Mouse (Mus musculus) embryonic facial prominence, embryonic 13.5 days (tissue): ENCODE data around the gene Arfip1. TPM values are rescaled to one million over a fixed set of nuclear protein-coding genes. Genes with fewer than 3 reads are reported as not detected.

Experiments used
- ATAC-seq: fragments of 200-750 bp; cut with Nextera tagmentation; 2 replicates; pipeline ENCODE4 v1.8.0; 2017; ENCODE audit warnings: low read depth; ENCODE audit not compliant: insufficient number of reproducible peaks, insufficient read depth, low FRiP score, low TSS enrichment
- H3K27ac ChIP-seq: fragments of 300-500 bp; sonication (generic); 2 replicates; pipeline ENCODE4 v1.5.1; 2015; ENCODE audit warnings: moderate library complexity, mild to moderate bottlenecking, inconsistent platforms
- H3K27me3 ChIP-seq: fragments of 300-500 bp; sonication (generic); 2 replicates; pipeline ENCODE4 v1.6.1; 2015; ENCODE audit warnings: mild to moderate bottlenecking, inconsistent platforms
- H3K36me3 ChIP-seq: fragments of 300-500 bp; sonication (generic); 2 replicates; pipeline ENCODE4 v1.6.1; 2015; ENCODE audit warnings: mild to moderate bottlenecking, inconsistent platforms
- H3K4me1 ChIP-seq: fragments of 300-500 bp; sonication (generic); 2 replicates; pipeline ENCODE4 v1.6.1; 2015; ENCODE audit warnings: inconsistent platforms
- H3K4me2 ChIP-seq: fragments of 300-500 bp; sonication (generic); 2 replicates; pipeline ENCODE4 v1.6.1; 2015; ENCODE audit warnings: moderate library complexity, mild to moderate bottlenecking, inconsistent platforms
- H3K4me3 ChIP-seq: fragments of 300-500 bp; sonication (generic); 2 replicates; pipeline ENCODE4 v1.5.1; 2015; ENCODE audit warnings: mild to moderate bottlenecking, inconsistent platforms
- H3K9ac ChIP-seq: fragments of 300-500 bp; sonication (generic); 2 replicates; pipeline ENCODE4 v1.6.1; 2015; ENCODE audit warnings: mild to moderate bottlenecking, inconsistent platforms
- H3K9me3 ChIP-seq: fragments of 300-500 bp; sonication (generic); 2 replicates; pipeline ENCODE4 v1.6.1; 2016; ENCODE audit warnings: inconsistent platforms
- WGBS: fragments of 180-500 bp; shearing (Covaris S2); methylation state at CpG from one replicate; pipeline ENCODE4 v1.1.7; 2015; ENCODE audit warnings: mixed read lengths; 5-methylcytosine and 5-hydroxymethylcytosine counted together
- polyA plus RNA-seq: library from polyadenylated mRNA; unstranded; fragments of >200 nt; fragmentation: Nextera tagmentation; extraction: Ambion mirVana; gene quantifications from 2 replicates; pipeline ENCODE4 v1.2.1, GENCODE M21; 2015

Gene Arfip1
- polyA plus RNA-seq, 1 experiment from 2014 or later: 42.5 TPM

DNA sequence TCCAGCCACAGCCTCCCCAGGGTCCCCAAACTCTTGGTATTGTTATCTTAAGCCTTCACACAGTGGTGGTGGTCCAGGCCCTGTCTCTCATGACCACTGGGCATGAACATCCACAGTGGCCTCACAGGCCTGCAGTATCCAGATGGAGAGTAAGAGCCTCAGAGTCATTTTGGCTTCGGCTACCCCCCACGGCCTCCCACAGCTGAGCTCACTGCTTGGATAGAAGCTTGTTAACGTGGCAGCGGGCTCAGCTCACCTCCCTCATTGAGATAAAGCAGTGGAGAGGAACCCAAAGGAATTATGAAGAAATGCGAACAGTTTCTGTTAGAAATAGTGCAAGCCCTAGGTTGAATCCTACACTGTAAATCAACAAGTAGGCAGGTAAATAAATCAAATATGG lies 134.6 kb downstream of the Arfip1 start:
- Histone ChIP-seq H3K36me3 (no peaks in the 10 kb centered on the region), H3K4me2 (no peak overlapping the region), H3K27ac (no peak overlapping the region), H3K4me1 (peaks cover 13% of the 10 kb centered on the region; the same call in 1 of the 2 replicates), H3K9me3 (no peaks in the 10 kb centered on the region), H3K4me3 (no peak overlapping the region), H3K9ac (no peak overlapping the region), H3K27me3 (peaks cover 13% of the 10 kb centered on the region; the same call in 1 of the 2 replicates)
- 74% methylated on average over 5 of the region's 5 CpGs for WGBS
- no peak for ATAC-seq

Other genes with a start within 250 kb of the Arfip1 start
- gene Fhdc1, start 102.2 kb downstream of the Arfip1 start, polyA plus RNA-seq: 5.9 and 6.1 TPM in 2 replicates
- gene Tigd4, start 10.9 kb upstream of the Arfip1 start, polyA plus RNA-seq: 0.10 and 0.27 TPM in 2 replicates
- gene Tmem154, start 83.6 kb upstream of the Arfip1 start, polyA plus RNA-seq: 2.7 and 2.9 TPM in 2 replicates
- 14.5 and 15.4 TPM in 2 replicates for gene Fbxw7, start 232.6 kb upstream of the Arfip1 start, polyA plus RNA-seq